Mouse (Mus musculus): ENCODE data around the gene Tmem229b. TPM values are rescaled to one million over a fixed set of nuclear protein-coding genes. Genes with fewer than 3 reads are reported as not detected.
"Not testable (repeated sequence)": the region's sequence is repeated elsewhere in the genome, so short reads cannot be mapped to it uniquely, and the experiment has no call there.

The Tmem229b gene
- total RNA-seq (2021): 10 to 100 TPM; 12.9 to 13.4 TPM
- long read RNA-seq, experiment 1, partial matches to known transcripts: 0 of 4 reads
- long read RNA-seq, experiment 1, other reads (novel, unspliced or antisense): 4 of 4 reads
- long read RNA-seq, experiment 2, partial matches to known transcripts: 0 of 3 reads
- long read RNA-seq, experiment 2, other reads (novel, unspliced or antisense): 2 of 3 reads

- no peak for DNase-seq
Measured at GRCm38 (mm10) chr12:79007126-79007753, at the start of gene Tmem229b. TSS of gene Tmem229b (minus strand) at chr12:79007627.

- peak; percentile 12 for DNase-seq
Measured at GRCm38 (mm10) chr12:79055276-79055675, 47.8 kb upstream of the Tmem229b start.

DNA sequence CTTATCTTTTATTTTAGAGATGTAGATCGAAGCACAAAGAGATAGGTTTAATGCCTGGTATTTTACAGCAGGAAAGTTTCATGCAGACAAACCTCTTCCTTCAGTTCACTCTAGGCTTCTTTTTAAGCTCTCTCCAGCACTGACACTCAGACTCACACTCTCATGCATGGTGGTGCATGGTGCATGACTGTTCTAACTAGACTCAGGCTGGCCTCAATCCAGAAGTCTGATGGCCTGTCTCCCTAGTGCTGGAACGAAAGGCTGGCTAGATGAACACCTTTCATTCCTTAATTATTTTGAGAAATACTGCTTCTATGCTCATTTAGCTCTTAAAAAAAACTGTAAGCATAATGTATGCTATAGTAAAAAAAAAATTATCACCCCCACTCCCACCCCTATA lies 44.6 kb upstream of the Tmem229b start:
- no peak for DNase-seq

GRCm38 (mm10) chr12:79050545-79051212 lies 43.3 kb upstream of the Tmem229b start:
- DNase-seq: no peak

DNA sequence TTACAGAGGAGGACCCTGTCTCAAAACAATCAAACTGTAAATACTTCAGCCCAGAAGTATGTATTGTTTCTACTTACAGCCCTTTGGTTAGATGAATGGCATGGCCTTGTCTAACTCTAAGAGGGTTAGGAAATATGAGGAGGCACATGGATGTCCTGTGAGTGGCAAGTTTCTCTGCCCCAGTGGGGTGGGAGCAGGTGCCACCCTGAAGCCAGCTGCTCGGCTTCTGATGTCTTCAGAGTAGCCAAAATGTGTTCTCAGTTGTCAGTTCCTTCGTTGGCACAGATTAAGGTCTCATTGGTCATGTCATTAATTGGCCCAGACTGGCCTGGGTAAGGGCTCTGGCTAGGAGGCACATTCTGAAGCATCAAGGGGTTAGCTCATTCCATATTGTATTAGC lies 42.4 kb upstream of the Tmem229b start:
- no peak for DNase-seq

GRCm38 (mm10) chr12:79048898-79049297 lies 41.5 kb upstream of the Tmem229b start:
- DNase-seq: no peak

DNA sequence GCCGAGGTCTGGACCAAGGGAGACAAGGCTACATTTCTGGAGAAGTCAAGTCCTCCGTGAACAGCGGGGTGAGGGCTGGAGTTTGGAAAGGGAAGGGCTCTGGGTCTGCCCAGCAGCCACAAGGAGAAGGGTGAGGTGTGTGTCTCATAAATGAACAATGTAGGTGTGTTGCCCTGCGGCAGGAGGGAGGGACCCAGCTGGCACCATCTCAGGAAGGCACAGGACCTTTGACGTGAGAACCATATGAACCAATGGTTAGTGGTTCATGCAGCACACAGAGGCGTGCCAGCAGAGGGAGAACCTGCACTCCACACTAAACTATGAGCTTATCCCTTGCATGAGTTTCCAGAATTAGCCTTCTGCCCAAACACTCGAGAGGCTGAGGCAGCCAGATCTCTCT lies 39.8 kb upstream of the Tmem229b start:
- no peak for DNase-seq

GRCm38 (mm10) chr12:79046171-79046570 lies 38.7 kb upstream of the Tmem229b start:
- DNase-seq: no peak

DNA sequence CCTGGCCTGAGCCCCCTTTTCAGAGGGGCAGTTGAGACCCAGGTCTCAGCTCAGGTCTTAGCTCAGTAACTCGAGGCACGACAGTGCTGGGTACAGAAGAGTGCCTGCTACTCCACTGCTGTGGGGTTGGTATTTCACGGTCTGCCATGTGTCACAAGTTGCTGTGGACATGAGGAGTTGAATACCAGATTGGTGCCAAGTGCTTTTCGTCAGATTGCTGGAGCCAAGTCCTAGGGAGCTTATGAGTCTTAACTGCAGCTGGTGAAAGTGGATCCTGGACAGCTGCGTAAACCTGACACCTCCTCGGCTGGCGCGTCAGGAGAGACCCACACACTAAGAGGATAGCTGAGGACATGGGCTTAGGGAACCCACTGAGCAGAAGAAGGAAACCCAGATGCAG lies 37.2 kb upstream of the Tmem229b start:
- no peak for DNase-seq

DNA sequence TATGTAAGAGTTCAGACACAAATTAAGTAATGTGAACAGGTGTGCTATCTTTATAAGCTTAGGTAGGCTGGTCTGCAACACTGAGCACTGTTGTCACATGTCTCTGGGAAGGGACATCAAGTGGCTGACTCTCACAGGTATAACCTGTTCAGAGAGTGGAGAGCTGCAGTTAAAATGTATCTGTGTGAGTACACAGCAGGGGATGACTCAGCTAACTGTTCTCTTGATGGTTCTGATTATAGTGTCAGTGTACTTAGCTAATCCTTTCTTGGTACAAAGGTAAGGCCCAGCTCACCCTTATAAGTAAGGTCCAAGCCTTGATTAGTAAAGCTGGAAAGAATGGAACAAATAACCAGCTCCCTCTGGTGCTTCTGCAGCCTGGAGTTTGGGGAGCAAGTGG lies 34.0 kb upstream of the Tmem229b start:
- no peak for DNase-seq

GRCm38 (mm10) chr12:79040201-79040827 lies 32.9 kb upstream of the Tmem229b start:
- no peak for DNase-seq

GRCm38 (mm10) chr12:79039708-79040107 lies 32.3 kb upstream of the Tmem229b start:
- no peak for DNase-seq

DNA sequence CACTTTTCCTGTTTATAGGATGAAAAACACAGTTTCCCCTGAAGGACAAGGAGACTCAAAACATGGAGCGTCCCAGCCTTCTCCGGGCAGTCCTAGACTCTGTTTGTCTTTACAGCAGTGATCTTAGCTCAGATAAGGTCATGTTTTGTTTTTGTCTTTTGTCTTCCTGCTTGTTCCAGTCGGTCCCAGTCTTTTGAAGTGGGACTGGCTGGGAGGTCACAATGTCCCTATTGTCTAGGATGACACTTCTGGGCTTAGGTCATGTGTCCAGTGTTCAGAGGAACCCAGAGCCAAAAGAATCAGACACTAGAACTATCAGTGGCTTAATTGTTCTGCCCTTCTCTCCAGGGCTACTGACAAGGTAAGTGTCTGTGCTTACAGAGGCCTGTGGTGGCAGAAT lies 27.9 kb upstream of the Tmem229b start:
- DNase-seq: no peak

DNA sequence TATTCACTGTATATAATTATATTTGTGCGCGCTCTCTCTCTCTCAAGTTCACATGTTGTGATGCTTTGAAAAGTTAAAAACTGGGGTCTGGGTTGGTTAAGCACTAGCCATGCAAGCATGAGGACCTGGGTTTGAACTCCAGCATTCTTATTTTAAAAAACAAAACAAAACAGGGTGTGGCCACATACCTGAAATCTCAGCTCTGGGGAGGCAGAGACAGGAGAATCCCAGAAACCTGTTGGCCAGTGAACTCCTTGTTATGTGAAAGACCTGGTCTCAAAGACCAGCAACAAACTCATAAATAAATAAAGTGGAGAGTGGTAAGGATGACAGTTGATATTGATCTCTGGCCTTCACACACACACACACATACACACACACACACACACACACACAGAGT lies 26.9 kb upstream of the Tmem229b start:
- no peak for DNase-seq

DNA sequence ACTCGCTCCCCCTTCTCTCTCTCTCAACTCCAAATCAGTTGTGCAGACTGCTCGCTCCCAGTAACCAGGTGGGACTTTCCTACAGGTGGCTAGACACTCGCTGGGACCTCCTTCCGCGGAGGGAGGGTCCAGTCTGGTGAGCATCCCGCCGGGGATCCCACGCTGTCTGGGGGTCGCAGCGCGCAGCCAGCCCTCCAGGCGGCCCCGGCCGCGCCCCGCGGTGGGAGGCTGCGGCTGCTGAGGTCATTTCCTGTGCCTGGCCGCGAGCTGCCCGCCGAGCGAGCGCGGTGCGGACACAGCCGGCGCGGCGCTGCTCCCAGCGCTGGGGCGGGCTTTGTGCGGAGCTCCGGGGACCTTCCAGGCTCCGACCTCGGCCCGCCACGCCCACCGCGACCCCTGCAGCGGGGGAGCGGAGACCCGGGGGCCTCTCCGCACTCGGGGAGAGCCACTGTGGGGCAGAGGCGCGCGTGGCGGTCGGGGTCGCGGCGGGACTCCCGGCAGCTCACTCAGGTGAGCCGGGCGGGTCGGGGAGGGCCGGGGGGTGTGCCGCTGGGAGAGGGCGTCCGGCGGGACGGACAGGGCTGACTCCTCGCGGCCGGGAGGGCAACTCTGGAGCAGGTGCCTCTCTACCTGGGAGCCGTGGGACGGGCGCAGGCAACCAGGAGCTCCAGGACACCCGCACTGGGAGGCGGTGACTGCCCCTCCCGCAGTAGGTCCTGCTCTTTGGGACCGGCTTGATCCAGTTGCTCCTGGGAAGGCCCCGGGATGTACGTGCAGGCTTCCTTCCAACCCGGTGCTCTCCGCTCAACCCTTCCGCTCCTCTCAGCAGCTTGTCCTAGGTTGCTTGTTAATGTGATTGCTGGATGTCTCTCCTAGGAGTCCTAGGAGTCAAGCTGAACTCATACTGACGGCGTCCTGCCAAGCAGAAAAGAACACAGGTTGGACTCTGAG lies 21.8 kb upstream of the Tmem229b start, which contains the start of gene Plekhh1:
Gene Plekhh1 (plus strand): TSS at position 253 of the 951 bp plus-strand sequence.
- DNase-seq: peak; percentile 75

DNA sequence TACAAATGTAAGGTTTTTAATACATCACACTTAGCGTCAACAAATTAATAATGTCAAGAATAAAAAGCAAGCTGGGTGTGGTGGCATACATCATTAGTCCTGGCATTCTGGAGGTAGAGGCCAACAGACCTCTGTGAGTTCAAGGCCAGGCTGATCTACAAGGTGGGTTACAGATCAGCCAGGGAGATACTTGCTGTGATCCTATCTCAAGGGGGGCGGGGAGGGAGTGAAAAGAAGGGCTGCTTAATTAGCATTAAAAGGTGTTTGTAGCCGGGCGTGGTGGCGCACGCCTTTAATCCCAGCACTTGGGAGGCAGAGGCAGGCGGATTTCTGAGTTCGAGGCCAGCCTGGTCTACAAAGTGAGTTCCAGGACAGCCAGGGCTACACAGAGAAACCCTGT lies 20.1 kb upstream of the Tmem229b start:
- not testable (repeated sequence) for DNase-seq

GRCm38 (mm10) chr12:79022882-79023281 lies 15.5 kb upstream of the Tmem229b start:
- DNase-seq: peak; percentile 73

- no peak for DNase-seq
Measured at GRCm38 (mm10) chr12:79021902-79022301, 14.5 kb upstream of the Tmem229b start.

DNA sequence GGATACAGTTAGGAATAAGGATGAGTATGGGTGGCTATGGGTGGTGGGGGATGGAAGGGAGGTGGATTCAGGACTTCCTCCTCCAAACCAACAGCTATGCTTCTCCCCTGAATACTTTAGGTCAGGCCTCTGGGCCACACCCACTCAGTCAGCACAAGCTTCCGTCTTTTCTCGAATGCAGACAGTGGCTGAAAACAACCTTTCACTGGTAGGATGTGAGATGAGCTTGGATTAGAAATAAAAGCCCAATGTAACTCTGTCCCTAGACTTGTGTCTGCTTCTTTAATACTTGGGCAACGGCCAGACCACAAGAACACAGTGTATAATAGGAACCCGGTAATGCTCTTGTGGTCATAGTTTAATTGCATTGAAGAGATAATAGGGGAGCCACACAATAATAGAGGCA lies 10.6 kb upstream of the Tmem229b start:
- no peak for DNase-seq

- no peak for DNase-seq
Measured at GRCm38 (mm10) chr12:79016109-79016508, 8.7 kb upstream of the Tmem229b start.

- no peak for DNase-seq
Measured at GRCm38 (mm10) chr12:79010569-79010968, 3.1 kb upstream of the Tmem229b start.

Data from adrenal gland, postnatal 10 days (tissue).